Mouse (Mus musculus) CH12.LX (cell line): ENCODE data around the gene Lat2. TPM values are rescaled to one million over a fixed set of nuclear protein-coding genes. Genes with fewer than 3 reads are reported as not detected.

Experiments used
- DNase-seq: peaks from one replicate; pipeline ENCODE4 v3.0.0-alpha.2; 2013; ENCODE audit errors: extremely low read depth
- H3K27ac ChIP-seq: 2 replicates; pipeline ENCODE4 v1.5.1; 2012; ENCODE audit warnings: low read depth, mild to moderate bottlenecking, control low read depth, moderate library complexity; ENCODE audit not compliant: insufficient read depth
- H3K27me3 ChIP-seq: replicated peaks from 2 replicates; pipeline ENCODE3; 2012; ENCODE audit warnings: inconsistent platforms
- H3K36me3 ChIP-seq, 2 experiments: replicated peaks in 1 of 2; 2 replicates each; pipeline versions ENCODE3 to v1.6.1; 2012; ENCODE audit warnings: inconsistent platforms in 1 of 2, low read length in 1 of 2, mild to moderate bottlenecking in 1 of 2, mixed read lengths in 1 of 2, moderate library complexity in 1 of 2; ENCODE audit not compliant: control insufficient read depth in 1 of 2, insufficient read depth in 1 of 2
- H3K4me1 ChIP-seq, 2 experiments: 2 replicates each; pipeline ENCODE4 v1.6.1; 2012; ENCODE audit warnings: inconsistent platforms in 1 of 2, moderate library complexity in 1 of 2; ENCODE audit not compliant: insufficient read depth in 2 of 2, control insufficient read depth in 1 of 2
- H3K4me2 ChIP-seq: 2 replicates; pipeline ENCODE4 v1.6.1; 2012; ENCODE audit warnings: low read depth, mild to moderate bottlenecking, control low read depth; ENCODE audit not compliant: poor library complexity, insufficient read depth, severe bottlenecking
- H3K4me3 ChIP-seq, 3 experiments: fragments of 150-350 bp in 1 of 3; sonication (generic) in 1 of 3; replicated peaks in 1 of 3; 2 replicates each; pipeline versions ENCODE3 to v1.5.1; 2011 to 2012; ENCODE audit warnings: low read depth in 2 of 3, low read length in 2 of 3, mild to moderate bottlenecking in 2 of 3, moderate library complexity in 2 of 3, control low read depth in 1 of 3, improper control_type of control experiment in 1 of 3, inconsistent platforms in 1 of 3, mixed read lengths in 1 of 3; ENCODE audit not compliant: poor library complexity in 1 of 3
- H3K79me2 ChIP-seq: replicated peaks from 2 replicates; pipeline ENCODE4 v1.6.1; 2012; ENCODE audit warnings: mild to moderate bottlenecking, moderate library complexity; ENCODE audit not compliant: control insufficient read depth, poor library complexity, insufficient read depth, severe bottlenecking; ENCODE audit errors: extremely low read depth
- H3K9ac ChIP-seq: 2 replicates; pipeline ENCODE4 v1.6.1; 2012; ENCODE audit warnings: low read depth, mild to moderate bottlenecking, control low read depth, moderate library complexity; ENCODE audit not compliant: insufficient read depth
- H3K9me3 ChIP-seq: replicated peaks from 2 replicates; pipeline ENCODE3; 2012; ENCODE audit warnings: low read length, inconsistent platforms, mixed read lengths
- CHD2 ChIP-seq: IDR thresholded peaks from 2 replicates; pipeline ENCODE4 v1.6.1; 2011; ENCODE audit warnings: low read length, improper control_type of control experiment
- EP300 ChIP-seq: IDR thresholded peaks from 2 replicates; pipeline ENCODE4 v1.6.1; 2011; ENCODE audit warnings: low read length, improper control_type of control experiment
- KAT2A ChIP-seq: IDR thresholded peaks from 2 replicates; pipeline ENCODE4 v1.6.1; 2012; ENCODE audit warnings: low read length, improper control_type of control experiment, inconsistent platforms; ENCODE audit not compliant: insufficient replicate concordance
- MAFK ChIP-seq: IDR thresholded peaks from 2 replicates; pipeline ENCODE4 v1.6.1; 2011; ENCODE audit warnings: low read length, improper control_type of control experiment; ENCODE audit not compliant: insufficient replicate concordance
- MEF2A ChIP-seq: IDR thresholded peaks from 2 replicates; pipeline ENCODE4 v1.6.1; 2014; ENCODE audit warnings: low read depth, mild to moderate bottlenecking, inconsistent platforms, low read length, improper control_type of control experiment, borderline replicate concordance
- NRF1 ChIP-seq: IDR thresholded peaks from 2 replicates; pipeline ENCODE4 v1.6.1; 2014; ENCODE audit warnings: low read depth, mild to moderate bottlenecking, inconsistent platforms, low read length, improper control_type of control experiment, moderate library complexity
- RAD21 ChIP-seq: IDR thresholded peaks from 2 replicates; pipeline ENCODE4 v1.6.1; 2011; ENCODE audit warnings: low read depth, mild to moderate bottlenecking, low read length, improper control_type of control experiment, moderate library complexity
- TCF12 ChIP-seq: IDR thresholded peaks from 2 replicates; pipeline ENCODE4 v1.6.1; 2014; ENCODE audit warnings: low read depth, mild to moderate bottlenecking, inconsistent platforms, low read length, improper control_type of control experiment
- UBTF ChIP-seq: IDR thresholded peaks from 2 replicates; pipeline ENCODE4 v1.6.1; 2012; ENCODE audit warnings: low read depth, mild to moderate bottlenecking, inconsistent platforms, low read length, improper control_type of control experiment, moderate library complexity
- ZNF384 ChIP-seq: IDR thresholded peaks from 2 replicates; pipeline ENCODE4 v1.6.1; 2012; ENCODE audit warnings: low read depth, low read length, improper control_type of control experiment, inconsistent platforms
- dilution Hi-C: fragments of 300-500 bp; cut with MboI; formaldehyde crosslinking; loops from 2 replicates; pipeline ENCODE4 v1.14.3; 2020; ENCODE audit warnings: low sequenced_read_pairs; ENCODE audit not compliant: extremely low pct_unique_long_range_greater_than_20kb, extremely low pct_ligation_motif_present
- in situ Hi-C: fragments of 300-500 bp; cut with MboI; formaldehyde crosslinking; loops from 3 replicates; pipeline ENCODE4 v1.14.3; 2019; ENCODE audit warnings: low sequenced_read_pairs, low pct_ligation_motif_present, low pct_unique_long_range_greater_than_20kb, mixed read lengths
- polyA plus RNA-seq: library from polyadenylated mRNA; unstranded; fragments of >175 nt; gene quantifications from 2 replicates; pipeline ENCODE4 v1.2.1, GENCODE M21; 2012; ENCODE audit warnings: low read depth; ENCODE audit not compliant: insufficient read length
- total RNA-seq, 2 experiments: library from RNA; depleted of rRNA; stranded (reverse); fragments of 300-350 nt in 1 of 2; fragments of >200 nt in 1 of 2; gene quantifications; 2 replicates each; pipeline ENCODE4 v1.2.3; 2012 to 2014

Lat2 gene
- total and polyA plus RNA-seq, 3 experiments = 89.7 to 121 (median 108) TPM

DNA sequence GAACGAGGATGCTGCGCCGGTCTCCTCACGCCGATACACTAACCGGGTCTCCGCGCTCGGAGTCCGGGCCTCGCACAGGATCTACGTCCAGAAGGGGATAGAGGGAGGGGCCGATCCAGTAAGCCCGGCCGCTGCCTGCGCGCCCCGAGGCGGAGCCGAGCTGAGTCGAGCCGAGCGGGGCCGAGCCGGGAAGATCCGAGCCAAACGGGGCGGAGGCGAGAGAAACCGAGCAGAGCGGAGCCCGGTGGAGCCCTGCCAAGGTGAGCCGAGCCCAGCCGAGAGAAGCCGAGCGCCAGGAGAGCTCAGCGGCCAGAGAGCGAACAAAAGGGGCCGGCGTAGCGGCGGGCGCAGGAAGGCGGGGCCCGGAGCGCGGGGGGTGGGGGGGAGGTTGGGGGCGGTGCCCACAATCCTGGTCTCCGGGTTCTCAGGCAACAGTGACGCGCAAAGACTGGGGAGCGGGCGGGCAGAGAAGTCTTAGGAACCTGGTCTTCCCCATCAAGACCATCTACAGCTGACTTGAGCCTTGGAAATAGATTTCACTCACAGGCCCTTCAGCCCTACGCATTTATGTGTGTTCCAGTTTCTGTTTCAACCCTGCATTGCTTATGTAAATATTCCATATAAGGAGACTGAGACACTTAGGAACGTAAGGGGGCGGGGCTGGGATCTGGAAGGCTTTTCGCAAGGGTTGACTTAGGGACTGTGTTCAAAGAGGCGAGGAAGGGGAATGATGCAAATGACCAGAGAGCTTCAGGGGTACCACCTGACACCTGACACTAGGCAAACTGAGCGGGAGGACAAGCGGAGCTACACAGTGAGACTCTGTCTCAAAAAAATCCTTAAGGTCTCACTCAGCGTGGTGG is 62.5 kb downstream of the Lat2 start, which contains the start of gene Clip2 (continued):
- TF ChIP-seq MAFK = no peak

- peak overlapping the region; percentile 70 to 90 (median 79) for H3K4me3 ChIP-seq
- H3K27me3 ChIP-seq = no peaks in the 10 kb centered on the region
- peaks cover 6 to 42% of the 10 kb centered on the region in 2 experiments for H3K4me1 ChIP-seq
- no peaks in the 10 kb centered on the region for H3K9me3 ChIP-seq
- no peak for DNase-seq
- H3K4me2 ChIP-seq = peak overlapping the region; percentile 42
- dilution Hi-C loops = no loop called here
- H3K79me2 ChIP-seq = no peaks in the 10 kb centered on the region
- H3K9ac ChIP-seq = peak overlapping the region; percentile 54
- H3K36me3 ChIP-seq = peaks cover 0 to 5% of the 10 kb centered on the region in 2 experiments
- peak overlapping the region; percentile 34 for H3K27ac ChIP-seq
- in situ Hi-C loops = loop anchor here (5.0 kb wide), 1 partner anchor 44 kb away; no protein-coding TSS in a partner anchor
- TF ChIP-seq MEF2A (0 out of 2 replicates have a peak, but pooled peaks have one; percentile 2), KAT2A (no peak), CHD2 (no peak), ZNF384 (peak; percentile 47; the same call in 1 of the 2 replicates)
These were observed 63.4 kb downstream of the Lat2 start for GRCm38 (mm10) chr5:134551233-134552109.

DNA sequence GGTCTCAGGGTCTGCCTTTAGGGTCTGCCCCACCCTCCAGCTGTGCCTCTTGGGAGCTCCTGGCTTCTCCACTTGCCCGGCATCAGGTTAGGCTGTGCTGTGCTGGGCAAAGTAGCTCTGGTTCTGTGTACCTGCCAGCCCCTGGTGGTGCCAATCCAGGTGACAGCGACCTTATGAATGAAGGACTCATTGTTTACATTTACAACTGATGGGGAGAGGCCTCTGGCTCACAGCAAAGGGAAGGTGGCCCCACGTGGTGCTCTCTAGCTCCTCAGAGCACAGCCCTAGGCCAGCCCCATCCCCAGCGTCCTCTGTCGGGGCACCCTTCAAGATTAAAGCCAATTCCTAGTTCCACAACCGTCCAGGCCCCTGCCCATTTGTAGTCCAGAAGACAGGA is 64.0 kb downstream of the Lat2 start:
- dilution Hi-C loops (no loop called here), in situ Hi-C loops (loop anchor here (5.0 kb wide), 1 partner anchor 44 kb away; no protein-coding TSS in a partner anchor)
- TF ChIP-seq UBTF (no peak), EP300 (no peak), RAD21 (no peak), NRF1 (no peak), CHD2 (no peak), TCF12 (no peak)
- H3K27ac ChIP-seq = no peak overlapping the region
- 0 out of 2 replicates have a peak overlapping the region, but pooled peaks have one; percentile 54 for H3K9ac ChIP-seq
- H3K79me2 ChIP-seq = no peaks in the 10 kb centered on the region
- peak overlapping the region; percentile 70 to 90 (median 79) for H3K4me3 ChIP-seq
- H3K36me3 ChIP-seq = peaks cover 0 to 10% of the 10 kb centered on the region in 2 experiments
- H3K27me3 ChIP-seq = no peaks in the 10 kb centered on the region
- no peak for DNase-seq
- no peaks in the 10 kb centered on the region for H3K9me3 ChIP-seq
- peaks cover 6 to 46% of the 10 kb centered on the region in 2 experiments for H3K4me1 ChIP-seq
- peak overlapping the region; percentile 42 for H3K4me2 ChIP-seq

Other genes with a start within 250 kb of the Lat2 start
- gene Gtf2ird1, start 158.3 kb downstream of the Lat2 start, total RNA-seq (2012; rRNA removed) = 12.2 and 13.1 TPM in 2 replicates
- 12.8 and 13.3 TPM in 2 replicates for gene Gtf2ird1, start 158.3 kb downstream of the Lat2 start, total RNA-seq (2014; rRNA removed)
- 32.0 and 39.0 TPM in 2 replicates for gene Gtf2ird1, start 158.3 kb downstream of the Lat2 start, polyA plus RNA-seq
- 6.5 and 8.7 TPM in 2 replicates for gene Clip2, start 62.6 kb downstream of the Lat2 start, total RNA-seq (2012; rRNA removed)
- 4.7 and 5.4 TPM in 2 replicates for gene Clip2, start 62.6 kb downstream of the Lat2 start, total RNA-seq (2014; rRNA removed)
- 15.7 and 16.7 TPM in 2 replicates for gene Clip2, start 62.6 kb downstream of the Lat2 start, polyA plus RNA-seq
- 0.08 and 0.13 TPM in 2 replicates for gene Syna, start 54.9 kb downstream of the Lat2 start, total RNA-seq (2012; rRNA removed)
- 0.13 TPM in 1 of 2 replicates, not detected in the other for gene Syna, start 54.9 kb downstream of the Lat2 start, total RNA-seq (2014; rRNA removed)
- gene Syna, start 54.9 kb downstream of the Lat2 start, polyA plus RNA-seq = 2.3 and 4.0 TPM in 2 replicates
- gene Rfc2, start 33.7 kb downstream of the Lat2 start, total RNA-seq (2012; rRNA removed) = 223 and 237 TPM in 2 replicates
- gene Rfc2, start 33.7 kb downstream of the Lat2 start, total RNA-seq (2014; rRNA removed) = 219 and 222 TPM in 2 replicates
- 267 and 283 TPM in 2 replicates for gene Rfc2, start 33.7 kb downstream of the Lat2 start, polyA plus RNA-seq
- 408 and 445 TPM in 2 replicates for gene Eif4h, start 24.5 kb upstream of the Lat2 start, total RNA-seq (2012; rRNA removed)
- gene Eif4h, start 24.5 kb upstream of the Lat2 start, total RNA-seq (2014; rRNA removed) = 432 and 470 TPM in 2 replicates
- 391 and 417 TPM in 2 replicates for gene Eif4h, start 24.5 kb upstream of the Lat2 start, polyA plus RNA-seq
- gene Limk1, start 73.6 kb upstream of the Lat2 start, total RNA-seq (2012; rRNA removed) = 10.8 and 11.5 TPM in 2 replicates
- 6.4 and 7.2 TPM in 2 replicates for gene Limk1, start 73.6 kb upstream of the Lat2 start, total RNA-seq (2014; rRNA removed)
- 24.5 and 27.7 TPM in 2 replicates for gene Limk1, start 73.6 kb upstream of the Lat2 start, polyA plus RNA-seq
- not detected in 2 replicates for gene Eln, start 132.3 kb upstream of the Lat2 start, total RNA-seq (2012; rRNA removed)
- gene Eln, start 132.3 kb upstream of the Lat2 start, total RNA-seq (2014; rRNA removed) = not detected in 2 replicates
- not detected in 2 replicates for gene Eln, start 132.3 kb upstream of the Lat2 start, polyA plus RNA-seq